Comparison of ENCODE assay signal across 19 mouse cellular contexts in genomic region chr4:154652494-154652893, GRCm38 (mm10). TPM values are rescaled to one million over a fixed set of nuclear protein-coding genes. Genes with fewer than 3 reads are reported as not detected.
A peak's percentile ranks its signal among the peaks of the same experiment; 100 is the strongest.
DNase-seq lines count a peak whose midpoint lies in the region; ATAC-seq and TF ChIP-seq lines count a peak whose summit lies in the region.
"Had no signal": no experiment of that assay in that cellular context is flagged by ENCODE, and none has a peak within 500 bp of the region (broad histone marks: within the 10 kb centered on the region; RNA-seq: fewer than 3 reads in every experiment).

No protein-coding gene starts in this region.

- H3K4me2 ChIP-seq in embryonic facial prominence, embryonic 11.5 days (ENCODE audit: low read depth, low read length), result no peak overlapping the region
- no peak overlapping the region for H3K4me2 ChIP-seq in midbrain, embryonic 15.5 days
- H3K4me2 ChIP-seq: intestine, embryonic 15.5 days; lung, embryonic 15.5 days; neural tube, embryonic 13.5 days had no signal

- no peak overlapping the region for H3K4me3 ChIP-seq in gastrocnemius, adult 2 months
- no peak overlapping the region for H3K4me3 ChIP-seq in embryonic facial prominence, embryonic 11.5 days (ENCODE audit: low read depth, low read length)
- H3K4me3 ChIP-seq in midbrain, embryonic 15.5 days, result no peak overlapping the region
- H3K4me3 ChIP-seq: intestine, embryonic 15.5 days; lung, embryonic 15.5 days; neural tube, embryonic 13.5 days had no signal

- no peak overlapping the region for H3K27ac ChIP-seq in gastrocnemius, adult 2 months
- H3K27ac ChIP-seq in embryonic facial prominence, embryonic 11.5 days (replicated peaks; ENCODE audit: low read depth, low read length), result no peak overlapping the region
- no peak overlapping the region for H3K27ac ChIP-seq in midbrain, embryonic 15.5 days
- H3K27ac ChIP-seq: intestine, embryonic 15.5 days; lung, embryonic 15.5 days; neural tube, embryonic 13.5 days had no signal

- ATAC-seq in embryonic facial prominence, embryonic 11.5 days (replicated peaks; ENCODE audit: insufficient number of reproducible peaks, low FRiP score, low TSS enrichment, low read depth), result peak; percentile 64
- no peak for ATAC-seq in midbrain, embryonic 15.5 days (replicated peaks)
- ATAC-seq: intestine, embryonic 15.5 days had no signal

- H3K4me1 ChIP-seq in embryonic facial prominence, embryonic 11.5 days (ENCODE audit: control insufficient read depth, insufficient read depth, low read length), result peaks cover 6% of the 10 kb centered on the region; the same call in 1 of the 2 replicates
- H3K4me1 ChIP-seq in midbrain, embryonic 15.5 days, result no peaks in the 10 kb centered on the region
- H3K4me1 ChIP-seq: intestine, embryonic 15.5 days had no signal

- 12% methylated on average over 5 of the region's 5 CpGs for WGBS in embryonic facial prominence, embryonic 11.5 days
- WGBS in midbrain, embryonic 15.5 days, result 15% methylated on average over 5 of the region's 5 CpGs

- no peaks in the 10 kb centered on the region for H3K9me3 ChIP-seq in embryonic facial prominence, embryonic 11.5 days (replicated peaks; ENCODE audit: control insufficient read depth, low read length)
- H3K9me3 ChIP-seq in midbrain, embryonic 15.5 days, result no peaks in the 10 kb centered on the region
- H3K9me3 ChIP-seq: intestine, embryonic 15.5 days; lung, embryonic 15.5 days; neural tube, embryonic 13.5 days had no signal

- intact Hi-C loops in gastrocnemius, adult 2 months (cut with DNase I), result no loop called here
- intact Hi-C loops in left cerebral cortex, postnatal 4 days (cut with DNase I), result no loop called here
- intact Hi-C loops in left cerebral cortex, postnatal 25 days (cut with DNase I), result no loop called here

- no peak overlapping the region for H3K9ac ChIP-seq in embryonic facial prominence, embryonic 11.5 days (replicated peaks; ENCODE audit: low read length)
- no peak overlapping the region for H3K9ac ChIP-seq in midbrain, embryonic 15.5 days
- H3K9ac ChIP-seq: intestine, embryonic 15.5 days; lung, embryonic 15.5 days; neural tube, embryonic 13.5 days had no signal

- TF ChIP-seq CTCF in gastrocnemius, adult 2 months (IDR thresholded peaks at IDR 0.05), result no peak

- no peaks in the 10 kb centered on the region for H3K27me3 ChIP-seq in embryonic facial prominence, embryonic 11.5 days (ENCODE audit: control insufficient read depth, insufficient read depth, low read length)
- H3K27me3 ChIP-seq in midbrain, embryonic 15.5 days (replicated peaks), result peaks cover 4% of the 10 kb centered on the region
- H3K27me3 ChIP-seq: CH12.LX had no signal

- peak; percentile 10 for DNase-seq in gastrocnemius, adult 2 months
- no peak for DNase-seq in gastrocnemius, postnatal 25 days
- DNase-seq in left cerebral cortex, postnatal 4 days, result peak; percentile 40
- no peak for DNase-seq in left cerebral cortex, postnatal 25 days (ENCODE audit: low spot score in 2 of 2)
- DNase-seq in embryonic facial prominence, embryonic 11.5 days (ENCODE audit: low spot score), result peak; percentile 58
- DNase-seq in mesoderm, embryonic 11.5 days (ENCODE audit: low read depth, low spot score), result peak; percentile 68
- DNase-seq in adrenal gland, adult (ENCODE audit: inconsistent age in 2 of 2, low spot score in 1 of 2), result no peak
- DNase-seq: gastrocnemius, postnatal 14 days; heart, postnatal 14 days; thymus, postnatal 4 days had no signal

- no peaks in the 10 kb centered on the region for H3K36me3 ChIP-seq in embryonic facial prominence, embryonic 11.5 days (replicated peaks; ENCODE audit: control insufficient read depth, insufficient read depth, low read depth, low read length)
- H3K36me3 ChIP-seq in midbrain, embryonic 15.5 days (replicated peaks), result no peaks in the 10 kb centered on the region
- H3K36me3 ChIP-seq: intestine, embryonic 15.5 days; lung, embryonic 15.5 days; neural tube, embryonic 13.5 days had no signal

RNA-seq across cellular contexts. Expression of gene Actrt2, which starts 15.2 kb away (rescaled TPM):
- not detected for total RNA-seq in gastrocnemius, adult 2 months (2021)
- total RNA-seq in gastrocnemius, postnatal 25 days (2021), result not detected
- not detected for total RNA-seq in left cerebral cortex, postnatal 4 days (2021)
- total RNA-seq in left cerebral cortex, postnatal 25 days (2021), result not detected
- polyA plus RNA-seq in embryonic facial prominence, embryonic 11.5 days (2014; fragmentation: Nextera tagmentation; extraction: Ambion mirVana), result not detected in 2 replicates
- polyA plus RNA-seq in midbrain, embryonic 15.5 days (2015; fragmentation: Nextera tagmentation; extraction: Ambion mirVana), result not detected in 2 replicates
- total RNA-seq: adrenal gland, adult 18-20 months; CH12.LX; gastrocnemius, postnatal 14 days; heart, postnatal 14 days; liver, adult 2 months; megakaryocyte progenitor cell, adult 5-6 weeks had no signal
- polyA plus RNA-seq: intestine, embryonic 15.5 days; large intestine, adult 2 months; liver, adult 2 months; lung, embryonic 15.5 days; neural tube, embryonic 13.5 days had no signal

RNA-seq across cellular contexts. Expression of gene Prdm16, which starts 15.8 kb away (rescaled TPM):
- 1 to 10 TPM; 2.2 to 3.0 TPM for total RNA-seq in gastrocnemius, adult 2 months (2021)
- total RNA-seq in gastrocnemius, postnatal 25 days (2021), result 1 to 10 TPM; 1.7 to 3.0 TPM
- 1 to 10 TPM; 9.1 to 9.9 TPM for total RNA-seq in left cerebral cortex, postnatal 4 days (2021)
- 1 to 10 TPM; 6.5 to 7.7 TPM for total RNA-seq in left cerebral cortex, postnatal 25 days (2021)
- 22.3 and 28.3 TPM in 2 replicates for polyA plus RNA-seq in embryonic facial prominence, embryonic 11.5 days (2014; fragmentation: Nextera tagmentation; extraction: Ambion mirVana)
- polyA plus RNA-seq in midbrain, embryonic 15.5 days (2015; fragmentation: Nextera tagmentation; extraction: Ambion mirVana), result 11.2 and 11.5 TPM in 2 replicates
- total RNA-seq: CH12.LX had no signal

Comparison
In these comparisons a context has a peak if more than half of its experiments do, and no peak if none do; other contexts are left out.
1. DNase-seq: peak in gastrocnemius, adult 2 months (single experiment), left cerebral cortex, postnatal 4 days (single experiment), embryonic facial prominence, embryonic 11.5 days (single experiment) and mesoderm, embryonic 11.5 days (single experiment); none in gastrocnemius, postnatal 25 days (single experiment), left cerebral cortex, postnatal 25 days (0 of 2) and adrenal gland, adult (0 of 2).